Mouse (Mus musculus): Measurements from ENCODE around the gene Hhat.

Hhat gene

DNA sequence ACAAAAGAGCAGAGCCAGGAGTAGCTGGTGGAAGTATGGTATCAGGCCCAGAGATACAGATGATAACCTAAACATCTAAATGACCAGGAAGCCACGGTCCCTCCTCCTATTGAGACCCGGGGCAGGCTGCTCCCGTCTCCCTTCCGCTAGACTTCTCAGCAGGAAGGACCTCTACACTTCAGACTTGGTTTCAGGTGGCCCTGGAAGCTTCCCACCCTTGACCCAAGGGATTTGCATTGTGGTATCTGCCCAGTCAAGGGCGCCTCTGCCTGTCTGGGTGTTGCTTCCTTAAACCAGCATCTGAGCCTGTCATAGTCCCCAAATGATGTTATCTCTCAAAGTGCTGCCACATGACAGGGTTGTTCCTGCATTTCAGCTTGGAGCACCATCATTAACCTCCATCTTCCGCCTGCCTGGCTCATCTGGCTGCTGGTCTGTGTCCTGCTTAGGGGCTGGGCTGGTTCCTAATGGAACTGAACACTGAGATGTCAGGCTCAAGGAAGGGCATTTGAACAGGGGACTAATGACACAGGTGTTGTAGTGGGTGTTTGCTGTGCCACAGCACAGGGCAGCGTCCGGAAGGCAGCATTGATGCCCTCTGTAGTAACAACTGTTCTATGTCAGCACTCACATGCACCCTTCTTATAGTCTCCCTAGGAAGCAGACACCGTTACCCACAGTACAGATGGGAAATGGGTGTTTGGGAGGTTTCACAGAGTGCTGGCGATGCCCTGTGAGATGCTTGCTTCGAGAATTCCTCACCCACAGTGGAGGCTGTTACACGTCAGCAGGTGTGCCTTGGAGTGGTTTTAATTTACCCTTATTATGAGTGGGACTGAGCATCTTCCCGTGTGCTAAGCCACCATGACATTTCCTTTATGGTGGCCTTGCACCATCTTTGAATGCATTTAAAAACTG, 280.9 kb downstream of the Hhat start:
- TF ChIP-seq GATA4 (IDR thresholded peaks at IDR 0.05; ENCODE audit: insufficient replicate concordance, low read length) = no peak

DNA sequence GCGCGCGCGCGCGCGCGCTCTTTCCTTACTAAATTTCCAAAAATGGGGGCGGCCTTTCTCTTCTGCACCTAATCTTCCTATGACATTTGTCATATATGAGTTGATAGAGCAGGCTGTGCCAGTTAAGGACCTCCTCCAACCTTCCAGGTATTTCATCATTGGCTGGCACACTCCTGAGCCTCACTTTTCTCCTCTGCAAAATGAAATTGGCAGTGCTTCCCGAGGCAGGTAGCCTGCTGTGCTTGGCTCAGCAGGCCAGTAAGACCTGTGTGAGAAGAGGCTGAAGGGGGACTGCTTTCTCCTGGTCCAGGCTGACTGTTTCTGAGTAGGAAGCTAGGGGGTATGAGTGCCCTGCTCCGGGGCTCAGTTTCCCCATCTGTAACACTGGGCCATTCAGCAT, 283.5 kb downstream of the Hhat start:
- TF ChIP-seq GATA4 (IDR thresholded peaks at IDR 0.05; ENCODE audit: insufficient replicate concordance, low read length) = no peak

GRCm38 (mm10) chr1:192485030-192485429, 286.0 kb downstream of the Hhat start:
- no peak for TF ChIP-seq GATA4 (IDR thresholded peaks at IDR 0.05; ENCODE audit: insufficient replicate concordance, low read length)

DNA sequence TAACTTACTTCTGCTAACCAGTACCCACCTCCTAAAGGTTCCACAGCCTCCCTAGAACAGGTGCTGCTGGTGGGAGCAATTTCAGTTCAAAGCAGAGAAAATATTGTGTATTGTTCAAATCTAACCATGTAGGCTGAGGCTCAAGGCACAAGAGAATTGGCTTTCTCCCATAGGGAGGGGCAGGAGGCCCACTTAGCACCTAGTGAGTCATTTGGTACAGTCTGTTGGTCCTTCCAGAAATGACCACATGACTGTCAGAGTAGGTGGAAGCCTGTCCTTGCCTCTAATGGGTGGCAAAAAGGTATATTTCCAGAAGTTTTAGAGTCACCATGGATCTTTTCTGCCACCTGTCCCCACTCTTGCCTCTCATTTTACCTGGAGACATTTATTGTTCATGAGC, 289.6 kb downstream of the Hhat start:
- no peak for TF ChIP-seq GATA4 (IDR thresholded peaks at IDR 0.05; ENCODE audit: insufficient replicate concordance, low read length)

- TF ChIP-seq GATA4 (IDR thresholded peaks at IDR 0.05; ENCODE audit: insufficient replicate concordance, low read length) = no peak
These were observed 290.8 kb downstream of the Hhat start for GRCm38 (mm10) chr1:192480072-192480784.

- no peak for TF ChIP-seq GATA4 (IDR thresholded peaks at IDR 0.05; ENCODE audit: insufficient replicate concordance, low read length)
These were observed 292.8 kb downstream of the Hhat start for GRCm38 (mm10) chr1:192478176-192478575.

- TF ChIP-seq GATA4 (IDR thresholded peaks at IDR 0.05; ENCODE audit: insufficient replicate concordance, low read length) = no peak
These were observed 293.5 kb downstream of the Hhat start for GRCm38 (mm10) chr1:192477556-192477955.

DNA sequence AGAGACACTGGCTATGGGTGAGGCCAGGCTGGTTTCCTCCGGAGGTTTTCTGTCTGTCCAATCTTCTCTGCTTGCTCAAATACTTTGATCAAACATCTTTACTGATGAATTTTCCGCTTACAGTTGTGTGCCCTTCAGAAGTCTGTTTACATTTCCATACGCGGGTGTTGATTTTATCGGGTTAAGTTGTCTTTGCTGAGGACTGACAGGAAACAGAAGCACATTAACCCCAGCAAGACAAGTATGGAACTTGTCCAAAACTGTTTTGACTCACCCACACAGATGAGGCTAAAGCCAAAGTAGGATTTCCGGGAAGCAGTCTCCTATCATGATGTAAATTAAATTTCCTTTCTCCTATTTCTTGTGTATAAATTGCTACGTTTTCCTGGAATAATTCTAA, 294.3 kb downstream of the Hhat start:
- no peak for TF ChIP-seq GATA4 (IDR thresholded peaks at IDR 0.05; ENCODE audit: insufficient replicate concordance, low read length)

GRCm38 (mm10) chr1:192473134-192473533, 297.9 kb downstream of the Hhat start:
- no peak for TF ChIP-seq GATA4 (IDR thresholded peaks at IDR 0.05; ENCODE audit: insufficient replicate concordance, low read length)

DNA sequence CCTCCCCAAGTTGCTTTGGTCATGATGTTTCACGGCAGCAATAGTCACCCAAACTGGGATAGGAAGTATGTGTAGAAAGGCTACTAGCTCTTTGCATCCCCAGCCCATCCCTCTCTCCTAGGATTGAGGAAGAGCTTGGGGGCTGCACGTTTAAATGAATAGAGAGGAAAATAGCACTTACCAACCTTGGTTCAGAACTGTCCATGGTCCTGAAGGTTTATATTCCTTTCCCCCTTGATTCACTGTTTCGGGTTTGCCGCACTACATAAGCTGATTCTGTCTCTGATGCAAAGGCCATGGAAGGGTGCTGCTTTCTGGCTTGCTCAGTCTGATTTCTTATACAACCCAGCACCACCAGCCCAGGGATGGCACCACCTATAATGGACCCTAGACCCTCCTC, 298.7 kb downstream of the Hhat start:
- no peak for TF ChIP-seq GATA4 (IDR thresholded peaks at IDR 0.05; ENCODE audit: insufficient replicate concordance, low read length)

- no peak for TF ChIP-seq GATA4 (IDR thresholded peaks at IDR 0.05; ENCODE audit: insufficient replicate concordance, low read length)
These were observed 307.3 kb downstream of the Hhat start for GRCm38 (mm10) chr1:192463732-192464131.

DNA sequence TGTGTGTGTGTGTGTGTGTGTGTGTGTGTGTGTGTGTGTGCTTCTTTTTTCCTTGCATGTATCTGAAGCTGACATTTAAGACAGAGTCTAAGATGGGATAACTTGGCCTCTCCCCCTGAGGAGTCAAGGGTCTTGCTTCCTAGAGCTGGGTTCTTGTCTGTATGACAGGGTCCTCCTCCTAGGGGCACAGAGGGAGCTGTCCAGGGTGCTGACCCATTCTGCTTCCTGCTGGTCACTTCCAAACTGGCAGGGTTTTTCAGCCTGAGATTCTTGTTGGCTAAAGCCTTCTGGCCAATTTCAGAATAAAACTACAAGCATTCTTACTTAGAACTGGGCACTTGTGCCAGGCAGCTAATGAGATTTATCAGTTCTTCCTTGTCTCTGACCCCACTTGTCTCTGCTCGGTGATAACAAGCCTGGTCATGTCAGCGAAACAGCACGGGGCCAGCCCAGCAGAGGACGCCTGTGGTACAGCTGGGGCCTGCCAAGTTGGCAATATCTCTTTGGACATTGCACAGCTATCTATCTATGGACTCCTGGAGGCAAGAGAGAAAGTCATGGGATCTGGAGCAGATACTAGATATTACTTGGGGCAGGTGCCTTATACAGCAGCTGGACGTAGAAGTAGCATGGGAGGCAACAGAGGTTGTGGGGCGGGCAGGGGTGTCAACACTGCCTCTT, 313.4 kb downstream of the Hhat start:
- TF ChIP-seq GATA4 (IDR thresholded peaks at IDR 0.05; ENCODE audit: insufficient replicate concordance, low read length) = no peak

DNA sequence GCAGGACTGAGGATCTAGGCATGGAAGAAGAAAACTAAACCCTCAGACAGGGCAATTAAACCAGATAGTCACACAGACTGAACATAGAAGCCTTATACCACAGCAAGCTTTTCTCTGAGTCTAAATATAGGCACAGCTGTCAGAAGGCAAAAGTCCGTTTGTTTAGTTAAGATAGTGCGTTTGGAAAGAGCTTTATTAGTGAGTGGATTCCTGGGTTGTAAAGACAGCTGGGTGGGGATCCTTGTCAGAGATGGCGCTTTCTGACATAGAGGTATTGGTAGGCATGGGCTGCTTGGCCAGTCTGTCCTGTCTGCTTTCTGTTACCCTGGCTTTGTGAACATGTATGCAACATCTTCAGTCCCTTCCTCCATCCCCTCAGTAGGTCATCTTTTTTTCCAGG, 314.0 kb downstream of the Hhat start:
- TF ChIP-seq GATA4 (IDR thresholded peaks at IDR 0.05; ENCODE audit: insufficient replicate concordance, low read length) = no peak

DNA sequence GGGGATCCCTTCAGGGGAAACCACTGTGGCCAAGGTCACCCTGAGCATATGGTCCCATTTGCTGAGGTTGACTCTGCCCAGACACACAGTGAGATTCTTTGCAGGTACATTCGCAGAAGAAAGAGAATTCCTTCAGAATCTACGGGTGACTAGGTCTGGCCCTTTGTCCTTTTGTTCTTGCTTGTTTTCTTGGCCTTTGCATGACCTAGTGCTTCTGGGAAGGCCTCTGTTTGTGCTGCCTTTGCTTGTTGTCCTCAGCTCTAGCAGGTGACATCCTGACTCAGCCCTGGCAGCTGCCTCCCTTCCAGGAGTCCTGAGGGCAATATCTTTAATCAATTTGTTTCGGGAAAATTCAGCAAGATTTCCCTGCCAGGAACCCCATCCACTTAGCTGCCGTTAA, 316.0 kb downstream of the Hhat start:
- no peak for TF ChIP-seq GATA4 (IDR thresholded peaks at IDR 0.05; ENCODE audit: insufficient replicate concordance, low read length)

DNA sequence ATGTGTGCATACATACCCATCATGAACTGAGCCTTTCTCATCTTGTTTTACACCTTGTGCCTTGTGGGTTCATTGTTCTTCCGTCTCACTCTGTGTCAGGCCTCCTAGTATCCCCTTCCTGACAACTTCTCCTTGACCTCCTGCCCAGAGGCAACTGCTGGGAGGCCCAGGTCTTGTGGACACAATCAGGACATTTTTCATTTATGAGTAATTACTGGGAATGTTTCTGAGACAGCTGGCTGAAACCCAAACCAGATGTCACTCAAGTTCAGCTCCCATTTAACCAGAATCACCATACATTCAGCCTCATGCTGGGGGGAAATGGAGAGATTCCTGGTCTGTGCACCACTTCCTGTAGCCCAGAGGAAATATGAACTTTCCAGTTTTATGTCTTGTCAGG, 316.5 kb downstream of the Hhat start:
- TF ChIP-seq GATA4 (IDR thresholded peaks at IDR 0.05; ENCODE audit: insufficient replicate concordance, low read length) = no peak

DNA sequence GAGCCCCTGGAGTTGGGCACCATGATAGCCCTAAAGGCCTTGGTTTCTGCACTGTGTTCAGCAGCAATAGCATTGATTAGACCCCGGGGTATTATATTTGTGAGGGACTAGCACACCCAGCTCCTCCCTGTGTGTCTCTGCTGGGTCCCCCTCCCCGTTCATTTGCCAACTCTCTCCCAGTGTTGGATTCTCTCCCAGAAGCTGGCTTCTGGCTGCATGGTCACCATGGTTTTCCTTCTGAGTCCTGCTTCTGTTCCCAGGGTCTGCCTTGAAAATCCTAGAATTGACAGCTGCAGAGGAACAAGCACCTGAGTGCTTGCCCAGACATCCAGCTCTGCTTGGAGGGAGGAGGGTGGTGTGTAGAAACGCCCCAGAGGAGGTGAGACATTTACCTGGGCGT, 319.3 kb downstream of the Hhat start:
- TF ChIP-seq GATA4 (IDR thresholded peaks at IDR 0.05; ENCODE audit: insufficient replicate concordance, low read length) = no peak

Data from liver, adult (tissue).